Mouse (Mus musculus) intestine, embryonic 14.5 days (tissue): ENCODE data around the gene Dgcr8. TPM values are rescaled to one million over a fixed set of nuclear protein-coding genes. Genes with fewer than 3 reads are reported as not detected.

Source experiments
- ATAC-seq: fragments of 200-750 bp; cut with Nextera tagmentation; replicated peaks from 2 replicates; pipeline ENCODE4 v1.8.0; 2017; ENCODE audit warnings: low read depth, moderate number of reproducible peaks, moderate TSS enrichment, moderate library complexity; ENCODE audit not compliant: low FRiP score, low TSS enrichment
- DNase-seq: peaks from one replicate; pipeline ENCODE4 v3.0.0-alpha.2; 2018; ENCODE audit warnings: low spot score
- H3K27ac ChIP-seq: fragments of 300-500 bp; sonication (generic); 2 replicates; pipeline ENCODE4 v1.5.1; 2014; ENCODE audit warnings: low read depth, mild to moderate bottlenecking, control low read depth
- H3K27me3 ChIP-seq: fragments of 300-500 bp; sonication (generic); replicated peaks from 2 replicates; pipeline ENCODE4 v1.6.1; 2014; ENCODE audit warnings: low read length, control low read depth; ENCODE audit not compliant: control insufficient read depth, insufficient read depth
- H3K36me3 ChIP-seq: fragments of 300-500 bp; sonication (generic); 2 replicates; pipeline ENCODE4 v1.6.1; 2014; ENCODE audit warnings: low read length, control low read depth; ENCODE audit not compliant: control insufficient read depth, insufficient read depth
- H3K4me1 ChIP-seq: fragments of 300-500 bp; sonication (generic); replicated peaks from 2 replicates; pipeline ENCODE4 v1.6.1; 2014; ENCODE audit warnings: low read length, control low read depth, mixed read lengths; ENCODE audit not compliant: control insufficient read depth, insufficient read depth
- H3K4me2 ChIP-seq: fragments of 300-500 bp; sonication (generic); 2 replicates; pipeline ENCODE4 v1.6.1; 2014; ENCODE audit warnings: low read length
- H3K4me3 ChIP-seq: fragments of 300-500 bp; sonication (generic); 2 replicates; pipeline ENCODE4 v1.5.1; 2014; ENCODE audit warnings: low read depth, low read length, control low read depth, mixed read lengths
- H3K9ac ChIP-seq: fragments of 300-500 bp; sonication (generic); 2 replicates; pipeline ENCODE4 v1.6.1; 2014; ENCODE audit warnings: mild to moderate bottlenecking, low read length
- H3K9me3 ChIP-seq: fragments of 300-500 bp; sonication (generic); 2 replicates; pipeline ENCODE4 v1.6.1; 2016; ENCODE audit warnings: low read length, control low read depth; ENCODE audit not compliant: control insufficient read depth
- WGBS: fragments of 180-500 bp; shearing (Covaris S2); extraction: QIAGEN DNeasy Blood & Tissue Kit; methylation state at CpG from one replicate; pipeline ENCODE4 v1.1.7; 2014; 5-methylcytosine and 5-hydroxymethylcytosine counted together
- polyA plus RNA-seq: library from polyadenylated mRNA; unstranded; fragments of >200 nt; fragmentation: Nextera tagmentation; extraction: Ambion mirVana; gene quantifications from 2 replicates; pipeline ENCODE4 v1.2.1, GENCODE M21; 2014

The Dgcr8 gene
- polyA plus RNA-seq, 1 experiment from 2014 or later, result 37.5 TPM

DNA sequence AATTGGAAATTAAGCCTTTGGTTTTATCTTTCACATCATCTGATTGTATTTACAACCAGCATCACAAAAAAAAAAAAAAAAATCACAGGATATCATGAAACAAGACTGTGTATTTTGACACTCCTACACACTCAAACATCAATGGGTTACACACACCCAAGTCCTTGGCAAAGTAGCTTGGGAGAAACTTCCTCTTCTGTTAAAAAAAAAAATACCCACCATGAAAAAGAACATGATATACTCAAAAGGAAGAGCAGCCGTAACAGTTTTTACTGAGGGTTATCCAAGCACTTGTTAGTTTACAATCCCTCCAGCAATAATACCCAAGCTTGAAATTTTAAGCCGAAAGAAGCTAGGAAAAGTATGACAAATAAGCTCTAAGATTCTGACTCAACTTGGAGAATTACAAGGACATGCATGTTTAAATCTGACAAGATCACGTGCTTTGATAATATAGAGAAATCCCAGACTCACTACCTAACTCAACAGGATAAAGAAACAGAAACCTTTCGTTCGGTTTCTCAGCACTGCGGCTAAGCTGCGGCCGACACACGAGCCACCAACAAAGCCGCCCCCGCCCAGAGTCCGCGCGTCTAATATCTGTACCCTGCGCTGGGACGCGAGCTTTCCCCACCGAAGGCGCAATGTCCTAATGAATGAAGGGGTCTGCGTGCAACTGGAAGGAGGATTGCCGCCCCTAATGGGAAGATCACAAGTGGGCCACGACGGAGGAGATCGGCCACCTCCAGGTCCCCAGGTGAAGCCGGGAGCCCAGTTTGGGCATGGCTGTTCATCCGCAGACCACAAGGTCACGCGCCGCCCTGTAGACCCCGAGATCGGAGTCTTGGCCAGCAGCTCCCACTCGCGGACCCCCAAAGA is 41.3 kb downstream of the Dgcr8 start:
- WGBS, result under 1% methylated on average over 33 of the region's 33 CpGs
- H3K4me3 ChIP-seq, result peak overlapping the region; percentile 80
- DNase-seq, result no peak
- peak overlapping the region; percentile 87 for H3K4me2 ChIP-seq
- no peak for ATAC-seq
- peak overlapping the region; percentile 65 for H3K9ac ChIP-seq
- H3K27ac ChIP-seq, result peak overlapping the region; percentile 89
- H3K27me3 ChIP-seq, result no peaks in the 10 kb centered on the region
- H3K36me3 ChIP-seq, result peaks cover 69% of the 10 kb centered on the region
- peaks cover 27% of the 10 kb centered on the region for H3K4me1 ChIP-seq
- no peaks in the 10 kb centered on the region for H3K9me3 ChIP-seq

DNA sequence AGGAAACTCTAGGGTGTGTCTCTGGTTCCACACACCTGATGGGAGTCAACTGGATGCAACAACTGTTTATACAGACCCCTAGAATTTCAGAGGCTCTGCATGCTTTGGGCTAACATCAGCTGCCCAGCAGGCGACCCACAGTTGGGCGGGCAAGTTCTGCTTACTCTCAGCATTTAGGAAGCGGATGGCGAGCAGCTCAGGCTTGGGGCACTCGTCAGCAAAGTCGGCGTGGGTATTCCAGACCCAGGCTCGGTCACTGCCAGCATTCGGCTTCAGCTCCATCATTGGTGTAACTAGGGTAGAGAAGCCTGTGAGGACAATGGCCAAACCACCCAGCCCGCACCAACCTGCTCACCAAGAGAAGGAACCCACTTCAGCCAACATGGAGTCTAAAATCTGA is 47.5 kb downstream of the Dgcr8 start:
- DNase-seq, result no peak
- no peak for ATAC-seq
- H3K9ac ChIP-seq, result no peak overlapping the region
- H3K4me1 ChIP-seq, result peaks cover 7% of the 10 kb centered on the region
- no peak overlapping the region for H3K4me2 ChIP-seq
- H3K27me3 ChIP-seq, result no peaks in the 10 kb centered on the region
- H3K36me3 ChIP-seq, result peaks cover 89% of the 10 kb centered on the region
- 91% methylated on average over 10 of the region's 10 CpGs for WGBS
- no peak overlapping the region for H3K4me3 ChIP-seq
- H3K27ac ChIP-seq, result no peak overlapping the region
- no peaks in the 10 kb centered on the region for H3K9me3 ChIP-seq

DNA sequence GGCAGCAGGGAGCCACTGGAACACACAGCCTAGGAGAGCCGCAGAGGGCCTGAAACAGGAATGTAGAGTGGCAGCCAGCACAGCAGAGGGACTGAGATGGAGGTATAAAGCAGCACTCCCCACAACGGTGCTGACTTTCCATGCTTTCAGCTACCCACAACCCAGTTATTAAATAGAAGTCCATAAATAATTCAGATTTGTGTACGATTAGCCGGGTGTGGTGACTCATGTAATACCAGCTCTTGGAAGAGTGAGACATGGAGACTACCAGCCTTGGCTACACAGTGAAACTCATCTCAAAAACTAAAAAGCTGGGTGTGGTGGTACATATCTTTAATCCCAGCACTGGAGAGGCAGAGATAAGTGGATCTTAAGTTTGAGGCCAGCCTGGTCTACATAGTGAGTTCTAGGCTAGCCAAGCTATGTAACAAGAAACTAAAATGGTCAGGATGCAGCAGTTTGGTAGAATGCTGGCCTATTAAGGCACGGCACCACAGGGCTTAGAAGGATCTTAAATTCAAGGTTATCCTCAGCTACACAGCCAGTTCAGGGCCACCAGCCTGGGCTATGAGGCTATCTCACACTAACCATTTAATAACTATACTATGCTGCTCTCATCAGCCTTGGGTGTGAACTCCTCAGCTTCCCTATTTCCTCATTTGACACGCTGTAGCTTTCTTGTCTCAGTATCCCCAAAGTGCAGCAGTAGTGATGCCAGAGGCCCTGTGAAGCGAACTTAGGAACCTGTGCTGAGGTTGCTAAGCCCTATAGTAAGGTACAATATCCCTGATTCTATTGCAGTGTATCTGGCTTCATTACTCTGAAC is 52.2 kb downstream of the Dgcr8 start:
- Histone ChIP-seq H3K36me3 (peaks cover 42% of the 10 kb centered on the region), H3K9me3 (no peaks in the 10 kb centered on the region), H3K9ac (no peak overlapping the region), H3K4me1 (peaks cover 22% of the 10 kb centered on the region), H3K27ac (no peak overlapping the region), H3K4me3 (no peak overlapping the region), H3K4me2 (no peak overlapping the region), H3K27me3 (no peaks in the 10 kb centered on the region)
- DNase-seq (no peak), ATAC-seq (no peak)
- WGBS, result 67% methylated on average over 7 of the region's 7 CpGs

DNA sequence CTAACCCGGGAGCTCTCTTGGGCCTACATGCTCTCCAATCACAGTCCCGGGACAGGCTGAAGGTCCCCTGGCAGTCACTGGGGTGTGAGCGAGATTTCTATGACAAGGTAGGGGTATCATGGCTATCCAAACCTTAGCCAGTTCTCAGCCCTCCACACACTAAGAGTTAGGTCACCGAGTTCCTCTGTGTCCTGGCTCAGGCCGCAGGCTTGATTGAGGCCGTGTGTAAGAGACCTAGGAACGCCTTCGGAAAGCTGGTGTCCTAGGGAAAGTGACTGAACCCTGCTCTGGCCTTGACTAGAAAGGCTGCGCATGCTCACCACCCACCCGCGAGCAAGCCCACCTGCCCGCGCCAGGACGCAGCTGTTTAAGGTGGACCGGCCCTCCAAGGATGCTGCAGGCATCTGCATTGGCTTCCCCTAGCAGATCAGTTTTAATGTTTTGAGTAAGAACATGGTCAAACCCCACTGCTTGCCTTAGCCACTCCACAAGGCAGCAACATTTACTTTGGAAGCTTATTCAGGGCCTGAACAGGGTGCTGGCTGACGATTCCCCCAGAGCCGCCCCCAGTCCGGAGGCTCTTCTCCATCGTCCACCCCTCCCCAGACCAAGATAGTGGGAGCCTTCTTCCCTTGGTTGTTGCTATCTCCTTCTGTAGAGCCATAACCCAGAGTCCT is 53.5 kb downstream of the Dgcr8 start:
- Histone ChIP-seq H3K27ac (peak overlapping the region; percentile 89), H3K36me3 (peaks cover 28% of the 10 kb centered on the region), H3K9ac (peak overlapping the region; percentile 83), H3K4me1 (peaks cover 22% of the 10 kb centered on the region), H3K9me3 (no peaks in the 10 kb centered on the region), H3K4me3 (peak overlapping the region; percentile 88), H3K4me2 (peak overlapping the region; percentile 86), H3K27me3 (no peaks in the 10 kb centered on the region)
- DNase-seq (peak; percentile 83), ATAC-seq (peak; percentile 70)
- 4% methylated on average over 19 of the region's 19 CpGs for WGBS

DNA sequence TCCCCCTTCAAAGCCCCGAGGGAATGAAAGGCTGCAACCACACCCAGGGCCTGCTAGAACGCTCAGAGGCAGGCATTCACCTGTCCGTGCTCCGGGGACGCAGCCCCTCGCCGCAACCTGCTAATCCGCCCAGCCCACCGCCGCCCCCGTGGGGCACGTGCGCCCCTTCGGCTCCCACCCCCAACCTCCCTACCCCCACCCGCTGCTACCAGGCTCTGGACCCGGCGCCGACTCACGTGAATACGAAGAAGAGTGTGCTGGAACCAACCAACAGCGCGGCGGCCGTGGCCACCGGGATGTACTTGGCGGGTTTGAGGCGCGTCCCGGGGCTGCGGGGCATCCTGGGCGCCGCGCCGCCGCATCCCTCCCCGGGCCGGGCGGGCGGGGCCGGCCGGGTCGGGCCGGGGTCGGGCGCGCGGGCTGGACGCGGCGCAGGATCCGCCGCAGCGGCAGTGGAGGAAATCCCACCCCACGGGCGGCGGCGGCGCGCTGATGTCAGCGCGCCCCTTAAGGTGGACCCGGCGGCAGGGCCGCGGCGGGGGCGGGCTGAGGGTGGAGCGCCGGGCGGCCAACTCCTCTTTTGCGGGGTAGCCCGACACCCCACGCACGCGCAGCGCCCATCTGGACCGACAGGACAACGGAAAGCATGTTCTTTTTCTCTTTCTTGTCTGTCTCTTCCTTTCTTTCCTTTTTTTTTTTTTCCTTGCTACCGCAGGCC is 54.2 kb downstream of the Dgcr8 start, which contains the start of gene Zdhhc8:
TSS of gene Zdhhc8 (minus strand) at position 466 of the 718 bp plus-strand sequence.
- H3K9ac ChIP-seq, result peak within 1 kb of the TSS; percentile 83
- H3K9me3 ChIP-seq, result no peaks in the 10 kb centered on the region
- peak within 1 kb of the TSS; percentile 88 for H3K4me3 ChIP-seq
- under 1% methylated on average over 55 of the region's 79 CpGs for WGBS
- peaks cover 22% of the 10 kb centered on the region for H3K36me3 ChIP-seq
- H3K27ac ChIP-seq, result peak within 1 kb of the TSS; percentile 89
- DNase-seq (peak; percentile 84), ATAC-seq (peak; percentile 70)
- no peaks in the 10 kb centered on the region for H3K27me3 ChIP-seq
- H3K4me2 ChIP-seq, result peak within 1 kb of the TSS; percentile 86
- peaks cover 24% of the 10 kb centered on the region for H3K4me1 ChIP-seq

DNA sequence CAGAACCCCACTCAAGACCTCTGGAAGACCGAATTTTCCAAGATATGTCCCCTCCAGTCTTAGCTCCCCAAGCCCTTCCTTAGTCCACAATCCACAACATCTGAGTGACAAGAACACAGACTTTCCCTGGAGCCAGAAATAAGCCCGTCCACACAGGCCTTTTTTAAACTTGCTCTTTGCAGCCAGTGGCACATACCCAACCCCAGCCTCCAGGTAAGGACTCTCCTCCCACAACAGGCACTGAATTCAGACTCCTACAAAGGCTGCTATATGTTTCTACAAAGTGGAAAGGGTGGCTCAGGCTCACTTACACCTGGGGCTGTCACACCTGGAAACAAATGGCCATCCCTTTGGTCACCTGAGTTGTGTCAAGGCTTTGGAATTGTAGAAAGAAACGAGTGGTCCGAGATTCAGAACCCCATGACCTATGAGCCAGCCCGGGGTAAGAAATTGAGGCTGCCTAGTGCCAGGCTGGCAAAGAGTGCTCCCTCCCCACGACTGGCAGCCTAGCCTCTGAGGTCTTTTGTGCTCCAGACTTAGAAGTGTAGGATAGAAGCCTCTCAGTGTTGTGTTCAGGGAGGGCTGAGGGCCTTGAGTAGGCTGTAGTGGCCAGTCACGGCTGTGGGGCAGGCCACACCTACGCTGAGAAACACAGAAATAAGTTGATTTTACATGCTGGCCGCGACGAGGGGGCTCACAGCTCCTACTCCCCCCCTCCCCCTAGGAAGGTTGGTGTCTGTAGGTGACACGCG is 55.0 kb downstream of the Dgcr8 start:
- H3K4me1 ChIP-seq, result peaks cover 30% of the 10 kb centered on the region
- H3K4me2 ChIP-seq, result peak overlapping the region; percentile 86
- H3K27ac ChIP-seq, result peak overlapping the region; percentile 89; the same call in 1 of the 2 replicates
- peaks cover 14% of the 10 kb centered on the region for H3K36me3 ChIP-seq
- ATAC-seq (peak; percentile 1; the same call in 1 of the 2 replicates), DNase-seq (no peak)
- no peaks in the 10 kb centered on the region for H3K27me3 ChIP-seq
- H3K9me3 ChIP-seq, result no peaks in the 10 kb centered on the region
- 16% methylated on average over 13 of the region's 13 CpGs for WGBS
- H3K9ac ChIP-seq, result peak overlapping the region; percentile 83
- H3K4me3 ChIP-seq, result peak overlapping the region; percentile 88

DNA sequence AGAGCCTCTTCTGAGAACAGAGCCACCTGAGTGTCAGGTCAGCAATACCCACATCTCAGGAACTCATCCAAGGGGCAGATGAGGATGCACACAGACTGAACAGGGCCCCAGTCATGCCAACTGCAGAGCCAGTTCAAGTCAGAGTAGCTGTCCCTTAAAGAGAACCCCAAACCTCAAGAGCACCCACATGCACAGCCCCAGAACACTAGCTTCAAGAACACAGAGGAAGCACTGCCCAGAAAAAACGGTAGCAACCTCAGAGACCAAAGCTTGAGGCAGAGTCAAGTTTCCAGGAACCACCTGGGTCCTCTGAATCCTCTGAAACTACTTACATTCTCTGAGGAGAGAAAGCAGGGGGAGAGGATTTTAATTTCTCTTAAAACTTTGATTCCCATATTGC is 55.6 kb downstream of the Dgcr8 start:
- Histone ChIP-seq H3K9me3 (no peaks in the 10 kb centered on the region), H3K27ac (no peak overlapping the region), H3K4me1 (peaks cover 30% of the 10 kb centered on the region), H3K4me2 (peak overlapping the region; percentile 86), H3K4me3 (no peak overlapping the region), H3K27me3 (no peaks in the 10 kb centered on the region), H3K9ac (0 out of 2 replicates have a peak overlapping the region, but pooled peaks have one; percentile 83), H3K36me3 (peaks cover 9% of the 10 kb centered on the region)
- DNase-seq, result no peak
- WGBS, result 23% methylated on average over 1 of the region's 1 CpGs
- no peak for ATAC-seq
